8 mouse cellular contexts compared by ENCODE assay signal in the genomic region with DNA sequence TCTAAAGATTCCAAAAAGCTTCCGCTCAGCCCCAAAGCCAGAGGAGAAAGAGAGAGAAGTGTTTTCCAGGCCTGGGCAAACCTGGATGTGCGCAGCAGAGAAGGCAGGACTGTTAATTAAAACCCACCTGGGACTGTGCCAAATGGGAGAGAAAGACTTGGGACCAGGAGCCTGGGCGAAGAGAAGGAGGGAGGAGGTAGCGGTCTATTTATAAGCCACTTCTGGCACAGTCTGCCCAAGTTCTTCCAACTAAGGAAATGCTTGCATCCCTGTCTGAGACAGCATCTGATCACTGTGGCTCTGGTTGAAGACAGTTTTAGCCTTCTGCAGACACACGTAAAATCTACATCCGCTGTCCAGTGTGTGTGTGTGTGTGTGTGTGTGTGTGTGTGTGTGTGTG.
A peak's percentile ranks its signal among the peaks of the same experiment; 100 is the strongest.
DNase-seq lines count a peak whose midpoint lies in the region; ATAC-seq and TF ChIP-seq lines count a peak whose summit lies in the region.

No protein-coding gene starts in this region.

- peak; percentile 76 for DNase-seq in forebrain, postnatal 0 days
- peak; percentile 5 for DNase-seq in lung, postnatal 14 days
- DNase-seq in lung, postnatal 36 days: no peak
- peak; percentile 30 to 43 for DNase-seq in layer of hippocampus, postnatal 36 days
- no peak for DNase-seq in B cell, adult 2 months
- no peak for DNase-seq in urinary bladder, postnatal 36 days (ENCODE audit: low spot score in 2 of 2)

- H3K4me1 ChIP-seq in forebrain, postnatal 0 days (ENCODE audit: insufficient read depth): peaks cover 8% of the 10 kb centered on the region; the same call in 1 of the 2 replicates
- peaks cover 17% of the 10 kb centered on the region for H3K4me1 ChIP-seq in forebrain, embryonic 12.5 days
- H3K4me1 ChIP-seq in stomach, embryonic 15.5 days: no peaks in the 10 kb centered on the region

- H3K9me3 ChIP-seq in forebrain, postnatal 0 days (ENCODE audit: low read length): no peaks in the 10 kb centered on the region
- no peaks in the 10 kb centered on the region for H3K9me3 ChIP-seq in forebrain, embryonic 12.5 days
- no peaks in the 10 kb centered on the region for H3K9me3 ChIP-seq in stomach, embryonic 15.5 days

- H3K4me3 ChIP-seq in forebrain, postnatal 0 days (ENCODE audit: low read depth, low read length): no peak overlapping the region
- no peak overlapping the region for H3K4me3 ChIP-seq in forebrain, embryonic 12.5 days (replicated peaks)
- no peak overlapping the region for H3K4me3 ChIP-seq in stomach, embryonic 15.5 days (replicated peaks)

- 40% methylated on average over 6 of the region's 6 CpGs for WGBS in forebrain, postnatal 0 days
- 87% methylated on average over 6 of the region's 6 CpGs for WGBS in forebrain, embryonic 12.5 days
- 67% methylated on average over 6 of the region's 6 CpGs for WGBS in stomach, embryonic 15.5 days

- H3K4me2 ChIP-seq in forebrain, postnatal 0 days (ENCODE audit: low read depth): no peak overlapping the region
- no peak overlapping the region for H3K4me2 ChIP-seq in forebrain, embryonic 12.5 days
- H3K4me2 ChIP-seq in stomach, embryonic 15.5 days: no peak overlapping the region

- H3K27ac ChIP-seq in forebrain, postnatal 0 days (ENCODE audit: low read depth, low read length): 0 out of 2 replicates have a peak overlapping the region, but pooled peaks have one; percentile 35
- no peak overlapping the region for H3K27ac ChIP-seq in forebrain, embryonic 12.5 days
- peak overlapping the region; percentile 31; the same call in 1 of the 2 replicates for H3K27ac ChIP-seq in stomach, embryonic 15.5 days

- no peak overlapping the region for H3K9ac ChIP-seq in forebrain, postnatal 0 days
- no peak overlapping the region for H3K9ac ChIP-seq in forebrain, embryonic 12.5 days
- no peak overlapping the region for H3K9ac ChIP-seq in stomach, embryonic 15.5 days

- peak; percentile 63; the same call in 1 of the 2 replicates for ATAC-seq in forebrain, postnatal 0 days
- no peak for ATAC-seq in forebrain, embryonic 12.5 days (ENCODE audit: low FRiP score)
- no peak for ATAC-seq in stomach, embryonic 15.5 days (ENCODE audit: insufficient read depth, low FRiP score, low read depth)

- TF ChIP-seq CTCF in forebrain, postnatal 0 days (IDR thresholded peaks at IDR 0.05; ENCODE audit: low read depth): no peak

- no peaks in the 10 kb centered on the region for H3K27me3 ChIP-seq in forebrain, postnatal 0 days (ENCODE audit: insufficient read depth, low read length)
- peaks cover 2% of the 10 kb centered on the region; the same call in 1 of the 2 replicates for H3K27me3 ChIP-seq in forebrain, embryonic 12.5 days
- no peaks in the 10 kb centered on the region for H3K27me3 ChIP-seq in stomach, embryonic 15.5 days (replicated peaks)

- H3K36me3 ChIP-seq in forebrain, postnatal 0 days (ENCODE audit: insufficient read depth): no peaks in the 10 kb centered on the region
- no peaks in the 10 kb centered on the region for H3K36me3 ChIP-seq in forebrain, embryonic 12.5 days (replicated peaks)
- H3K36me3 ChIP-seq in stomach, embryonic 15.5 days: no peaks in the 10 kb centered on the region

Comparison
In these comparisons a context has a peak if more than half of its experiments do, and no peak if none do; other contexts are left out.
1. DNase-seq: peak in forebrain, postnatal 0 days (single experiment), lung, postnatal 14 days (single experiment) and layer of hippocampus, postnatal 36 days (2 of 2); none in lung, postnatal 36 days (single experiment), B cell, adult 2 months (0 of 2) and urinary bladder, postnatal 36 days (0 of 2).